Mouse (Mus musculus): Measurements from ENCODE around the gene Akap8. TPM values are rescaled to one million over a fixed set of nuclear protein-coding genes. Genes with fewer than 3 reads are reported as not detected.

Akap8 gene
- polyA plus RNA-seq, 1 experiment, result 113 TPM

GRCm38 (mm10) chr17:32284262-32285137 lies 36.5 kb downstream of the Akap8 start, which contains the start of gene Brd4:
TSS of gene Brd4 (minus strand) at chr17:32284722.
- H3K4me1 ChIP-seq (ENCODE audit: control insufficient read depth, insufficient read depth, low read length), result peaks cover 5% of the 10 kb centered on the region
- TF ChIP-seq POLR2A (IDR thresholded peaks at IDR 0.05; ENCODE audit: borderline replicate concordance, control insufficient read depth, low read depth, low read length) (peak; percentile 87; the same call in 1 of the 2 replicates), CTCF (IDR thresholded peaks at IDR 0.05; ENCODE audit: control insufficient read depth, insufficient read depth, low read length) (no peak)
- under 1% methylated on average over 100 of the region's 100 CpGs for WGBS
- peak within 1 kb of the TSS; percentile 100 for H3K27ac ChIP-seq (ENCODE audit: control insufficient read depth, insufficient read depth, low read depth, low read length, poor library complexity)
- H3K4me3 ChIP-seq (replicated peaks; ENCODE audit: control insufficient read depth, low read depth, low read length), result peak within 1 kb of the TSS; percentile 87

DNA sequence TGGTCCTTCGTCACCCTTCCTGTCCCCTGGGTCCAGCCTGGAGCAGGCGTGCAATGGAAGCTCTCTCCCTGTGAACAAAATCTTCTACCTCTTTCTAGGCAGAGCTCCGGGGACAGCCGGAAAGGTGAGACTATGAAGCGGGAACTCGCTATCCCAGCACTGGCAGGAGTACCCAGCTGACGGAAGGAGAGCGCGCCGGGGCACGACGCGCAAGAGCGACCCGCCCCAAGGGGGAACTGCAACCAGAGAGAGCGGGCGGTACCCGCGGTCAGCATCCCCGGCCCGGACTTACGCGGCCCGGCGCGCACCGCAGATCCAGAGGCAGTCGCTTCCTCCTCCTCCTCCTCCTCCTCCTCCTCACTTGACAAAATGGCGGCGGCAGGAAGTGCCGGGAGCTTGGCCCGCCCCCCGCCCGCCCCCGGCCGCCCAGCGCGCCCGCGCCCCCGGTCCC lies 37.2 kb downstream of the Akap8 start:
- WGBS, result under 1% methylated on average over 29 of the region's 41 CpGs

DNA sequence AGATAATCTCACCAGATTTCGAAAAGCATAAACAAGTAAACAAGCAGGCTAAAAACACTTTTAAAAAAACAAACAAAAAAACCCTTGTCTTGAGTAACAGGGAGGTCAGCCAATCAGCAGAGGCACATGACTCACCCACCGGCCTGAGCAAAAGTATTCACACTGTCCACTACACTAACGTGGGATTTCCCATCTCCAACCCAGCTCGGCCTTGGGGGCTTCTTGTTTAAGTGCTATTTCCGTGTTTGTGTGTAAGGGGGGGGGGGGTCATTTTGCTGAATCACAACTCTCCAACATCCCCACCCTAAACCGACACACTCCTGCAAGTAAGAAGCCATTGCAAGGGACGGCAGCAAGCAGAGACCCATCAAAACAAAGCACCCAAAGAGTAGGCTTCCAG lies 37.7 kb downstream of the Akap8 start:
- H3K27ac ChIP-seq (ENCODE audit: control insufficient read depth, insufficient read depth, low read depth, low read length, poor library complexity), result peak overlapping the region; percentile 100
- TF ChIP-seq CTCF (IDR thresholded peaks at IDR 0.05; ENCODE audit: control insufficient read depth, insufficient read depth, low read length), result no peak
- no peak for TF ChIP-seq POLR2A (IDR thresholded peaks at IDR 0.05; ENCODE audit: borderline replicate concordance, control insufficient read depth, low read depth, low read length)
- peaks cover 5% of the 10 kb centered on the region for H3K4me1 ChIP-seq (ENCODE audit: control insufficient read depth, insufficient read depth, low read length)
- peak overlapping the region; percentile 87 for H3K4me3 ChIP-seq (replicated peaks; ENCODE audit: control insufficient read depth, low read depth, low read length)
- 6% methylated on average over 7 of the region's 7 CpGs for WGBS

More for the DNA sequence above, 37.2 kb downstream of the Akap8 start:
- H3K4me3 ChIP-seq (replicated peaks; ENCODE audit: control insufficient read depth, low read depth, low read length), result peak overlapping the region; percentile 87
- H3K4me1 ChIP-seq (ENCODE audit: control insufficient read depth, insufficient read depth, low read length), result peaks cover 5% of the 10 kb centered on the region
- H3K27ac ChIP-seq (ENCODE audit: control insufficient read depth, insufficient read depth, low read depth, low read length, poor library complexity), result peak overlapping the region; percentile 100
- peak; percentile 48; the same call in 1 of the 2 replicates for TF ChIP-seq POLR2A (IDR thresholded peaks at IDR 0.05; ENCODE audit: borderline replicate concordance, control insufficient read depth, low read depth, low read length)
- TF ChIP-seq CTCF (IDR thresholded peaks at IDR 0.05; ENCODE audit: control insufficient read depth, insufficient read depth, low read length), result no peak

GRCm38 (mm10) chr17:32281611-32282310 lies 39.3 kb downstream of the Akap8 start:
- no peak for TF ChIP-seq CTCF (IDR thresholded peaks at IDR 0.05; ENCODE audit: control insufficient read depth, insufficient read depth, low read length)
- no peak for TF ChIP-seq POLR2A (IDR thresholded peaks at IDR 0.05; ENCODE audit: borderline replicate concordance, control insufficient read depth, low read depth, low read length)
- peak overlapping the region; percentile 18 for H3K4me3 ChIP-seq (replicated peaks; ENCODE audit: control insufficient read depth, low read depth, low read length)
- H3K4me1 ChIP-seq (ENCODE audit: control insufficient read depth, insufficient read depth, low read length), result peaks cover 5% of the 10 kb centered on the region
- 38% methylated on average over 4 of the region's 4 CpGs for WGBS
- no peak overlapping the region for H3K27ac ChIP-seq (ENCODE audit: control insufficient read depth, insufficient read depth, low read depth, low read length, poor library complexity)

DNA sequence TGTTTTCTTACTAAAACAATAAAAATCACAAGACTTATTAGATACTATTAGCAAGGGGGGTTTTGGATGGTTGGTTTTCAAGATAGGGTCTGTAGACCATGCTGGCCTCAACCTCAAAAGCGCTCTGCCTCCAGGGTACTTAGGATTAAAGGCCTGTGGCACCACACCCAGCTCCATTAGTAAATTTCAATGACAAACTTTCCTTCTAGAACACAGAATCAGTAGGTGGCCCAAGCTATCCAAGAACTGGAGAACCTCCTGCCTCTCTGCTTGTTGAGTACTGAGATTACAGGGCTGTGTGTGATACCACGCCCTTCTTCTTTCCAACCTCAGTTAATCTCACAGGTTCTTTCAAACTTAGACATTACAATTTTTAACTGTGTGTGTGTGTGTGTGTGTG lies 39.9 kb downstream of the Akap8 start:
- WGBS, result 77% methylated on average over 2 of the region's 2 CpGs
- H3K4me1 ChIP-seq (ENCODE audit: control insufficient read depth, insufficient read depth, low read length), result peaks cover 5% of the 10 kb centered on the region
- H3K4me3 ChIP-seq (replicated peaks; ENCODE audit: control insufficient read depth, low read depth, low read length), result peak overlapping the region; percentile 18
- TF ChIP-seq POLR2A (IDR thresholded peaks at IDR 0.05; ENCODE audit: borderline replicate concordance, control insufficient read depth, low read depth, low read length), result no peak
- TF ChIP-seq CTCF (IDR thresholded peaks at IDR 0.05; ENCODE audit: control insufficient read depth, insufficient read depth, low read length), result no peak
- H3K27ac ChIP-seq (ENCODE audit: control insufficient read depth, insufficient read depth, low read depth, low read length, poor library complexity), result no peak overlapping the region

DNA sequence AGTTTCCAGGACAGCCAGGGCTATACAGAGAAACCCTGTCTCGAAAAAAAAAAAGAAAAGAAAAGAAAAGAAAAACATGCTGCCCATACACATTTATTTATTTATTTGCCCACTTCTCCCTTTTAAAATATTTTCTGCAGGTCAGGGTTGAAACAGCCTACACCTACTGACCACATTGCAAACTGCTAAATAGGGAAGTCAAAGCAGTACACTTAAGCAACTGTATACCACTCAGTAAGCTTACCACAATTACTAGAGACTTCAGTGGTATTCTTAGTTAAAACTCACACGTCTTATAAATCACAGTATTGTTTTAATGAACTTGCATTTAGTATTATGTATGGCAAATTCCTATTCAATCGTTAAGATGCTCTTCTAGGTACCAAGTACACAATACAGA lies 40.5 kb downstream of the Akap8 start:
- WGBS, result 35% methylated on average over 3 of the region's 3 CpGs
- TF ChIP-seq CTCF (IDR thresholded peaks at IDR 0.05; ENCODE audit: control insufficient read depth, insufficient read depth, low read length), result no peak
- no peak for TF ChIP-seq POLR2A (IDR thresholded peaks at IDR 0.05; ENCODE audit: borderline replicate concordance, control insufficient read depth, low read depth, low read length)
- Histone ChIP-seq H3K4me3 (replicated peaks; ENCODE audit: control insufficient read depth, low read depth, low read length) (no peak overlapping the region), H3K27ac (ENCODE audit: control insufficient read depth, insufficient read depth, low read depth, low read length, poor library complexity) (no peak overlapping the region), H3K4me1 (ENCODE audit: control insufficient read depth, insufficient read depth, low read length) (peaks cover 5% of the 10 kb centered on the region)

DNA sequence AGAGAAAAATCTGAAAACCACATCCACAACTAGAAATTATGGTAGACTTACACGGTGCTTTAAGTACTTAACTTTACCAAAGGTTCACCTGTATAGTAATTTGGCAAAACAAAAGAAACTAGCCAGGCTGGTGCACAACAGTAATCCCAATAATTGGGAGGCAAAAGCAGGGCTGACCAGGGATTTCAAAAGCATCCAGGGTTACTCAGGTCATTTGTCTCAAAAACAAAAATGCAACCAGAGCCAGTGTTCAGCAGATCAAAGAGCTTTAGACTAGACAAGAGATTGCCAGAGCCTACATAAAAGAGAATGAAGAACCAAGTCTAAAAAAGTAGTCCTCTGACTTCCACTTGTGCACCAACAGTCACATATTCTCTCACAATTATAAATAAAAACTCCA lies 43.8 kb downstream of the Akap8 start:
- 74% methylated on average over 1 of the region's 1 CpGs for WGBS

DNA sequence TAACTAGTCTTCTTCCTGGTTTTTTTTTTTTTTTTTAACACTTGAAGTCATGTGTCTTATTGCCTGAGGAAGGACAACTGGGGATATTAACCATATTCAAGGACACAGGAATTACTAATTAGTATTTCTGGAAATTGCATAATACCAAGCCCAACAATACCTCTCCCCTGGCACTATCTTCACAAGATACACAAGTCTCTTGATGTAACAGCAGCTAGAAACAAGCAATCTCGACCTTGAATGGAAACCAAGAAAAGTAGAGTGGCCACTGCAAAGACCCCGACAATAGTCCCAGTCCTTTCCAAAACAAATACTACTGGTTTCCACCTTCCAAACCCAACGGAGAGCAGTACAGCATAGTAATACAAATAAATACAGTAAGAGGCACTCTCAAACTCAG lies 45.5 kb downstream of the Akap8 start:
- H3K4me1 ChIP-seq (ENCODE audit: control insufficient read depth, insufficient read depth, low read length), result peaks cover 2% of the 10 kb centered on the region
- 61% methylated on average over 3 of the region's 3 CpGs for WGBS
- TF ChIP-seq POLR2A (IDR thresholded peaks at IDR 0.05; ENCODE audit: borderline replicate concordance, control insufficient read depth, low read depth, low read length) (no peak), CTCF (IDR thresholded peaks at IDR 0.05; ENCODE audit: control insufficient read depth, insufficient read depth, low read length) (no peak)
- no peak overlapping the region for H3K27ac ChIP-seq (ENCODE audit: control insufficient read depth, insufficient read depth, low read depth, low read length, poor library complexity)
- no peak overlapping the region for H3K4me3 ChIP-seq (replicated peaks; ENCODE audit: control insufficient read depth, low read depth, low read length)

More for the DNA sequence above, 43.8 kb downstream of the Akap8 start:
- TF ChIP-seq POLR2A (IDR thresholded peaks at IDR 0.05; ENCODE audit: borderline replicate concordance, control insufficient read depth, low read depth, low read length) (no peak), CTCF (IDR thresholded peaks at IDR 0.05; ENCODE audit: control insufficient read depth, insufficient read depth, low read length) (no peak)
- Histone ChIP-seq H3K4me3 (replicated peaks; ENCODE audit: control insufficient read depth, low read depth, low read length) (no peak overlapping the region), H3K27ac (ENCODE audit: control insufficient read depth, insufficient read depth, low read depth, low read length, poor library complexity) (no peak overlapping the region), H3K4me1 (ENCODE audit: control insufficient read depth, insufficient read depth, low read length) (peaks cover 5% of the 10 kb centered on the region)

Measured in bone marrow, adult 2 months (tissue).